In genomic region chr5:144341085-144341484, GRCm38 (mm10) we compare ENCODE assay signal across 24 mouse cellular contexts. TPM values are rescaled to one million over a fixed set of nuclear protein-coding genes. Genes with fewer than 3 reads are reported as not detected.
"Had no signal": no experiment of that assay in that cellular context is flagged by ENCODE, and none has a peak within 500 bp of the region (broad histone marks: within the 10 kb centered on the region; RNA-seq: fewer than 3 reads in every experiment).

No protein-coding gene starts in this region.

- H3K27me3 ChIP-seq: heart, embryonic 13.5 days; heart, embryonic 15.5 days; hindbrain, embryonic 13.5 days; hindbrain, embryonic 15.5 days; limb, embryonic 12.5 days; liver, embryonic 13.5 days had no signal

- H3K4me1 ChIP-seq: hindbrain, embryonic 15.5 days; limb, embryonic 10.5 days had no signal

- DNase-seq: gastrocnemius, adult 2 months; gastrocnemius, postnatal 10 days; gastrocnemius, postnatal 25 days; heart, adult 2 months; heart, postnatal 14 days; heart, postnatal 36 days; kidney, adult 18-20 months; kidney, adult 8-10 months; kidney, postnatal 10 days; kidney, postnatal 25 days; kidney, postnatal 4 days; liver, embryonic 13.5 days had no signal

- H3K9ac ChIP-seq: heart, embryonic 13.5 days; heart, embryonic 15.5 days; hindbrain, embryonic 13.5 days; hindbrain, embryonic 15.5 days; limb, embryonic 12.5 days; liver, embryonic 13.5 days had no signal

- ATAC-seq: forebrain, embryonic 16.5 days; hindbrain, postnatal 0 days had no signal

- H3K9me3 ChIP-seq: heart, embryonic 13.5 days; heart, embryonic 15.5 days; hindbrain, embryonic 13.5 days; hindbrain, embryonic 15.5 days; limb, embryonic 10.5 days; limb, embryonic 12.5 days; liver, embryonic 13.5 days had no signal

- H3K4me2 ChIP-seq: heart, embryonic 11.5 days; heart, embryonic 13.5 days; heart, embryonic 15.5 days; hindbrain, embryonic 13.5 days; hindbrain, embryonic 15.5 days; limb, embryonic 12.5 days; liver, embryonic 13.5 days had no signal

- H3K36me3 ChIP-seq: heart, embryonic 13.5 days; heart, embryonic 15.5 days; hindbrain, embryonic 13.5 days; hindbrain, embryonic 15.5 days; limb, embryonic 10.5 days; limb, embryonic 12.5 days; liver, embryonic 13.5 days had no signal

- H3K27ac ChIP-seq: gastrocnemius, adult 2 months; heart, adult 2 months; heart, embryonic 13.5 days; heart, embryonic 15.5 days; hindbrain, embryonic 13.5 days; hindbrain, embryonic 15.5 days; hindbrain, postnatal 0 days; layer of hippocampus, adult 2 months; left cerebral cortex, adult 2 months; limb, embryonic 10.5 days; limb, embryonic 12.5 days; liver, embryonic 13.5 days had no signal

- H3K4me3 ChIP-seq: gastrocnemius, adult 2 months; heart, adult 2 months; heart, embryonic 13.5 days; heart, embryonic 15.5 days; hindbrain, embryonic 13.5 days; hindbrain, embryonic 15.5 days; layer of hippocampus, adult 2 months; left cerebral cortex, adult 2 months; limb, embryonic 10.5 days; limb, embryonic 12.5 days; liver, embryonic 13.5 days had no signal

RNA-seq across cellular contexts. Expression of gene Baiap2l1, which starts 16.8 kb away (rescaled TPM):
- total RNA-seq: hematopoietic stem cell, adult 5-6 weeks had no signal
